Mouse (Mus musculus) ovary, postnatal 36 days (tissue): ENCODE measurements at regions not wholly inside any gene's neighbourhood (a gene's known extent, or its start where the extent isn't known, plus 50 kb on each side); places are given as distances from the start of the nearest gene placed in this dataset.
"Not testable (repeated sequence)": the region's sequence is repeated elsewhere in the genome, so short reads cannot be mapped to it uniquely, and the experiment has no call there.

Experiments
- DNase-seq: peaks from one replicate; pipeline ENCODE4 v3.0.0; 2022; ENCODE audit warnings: low spot score, mixed read lengths

DNA sequence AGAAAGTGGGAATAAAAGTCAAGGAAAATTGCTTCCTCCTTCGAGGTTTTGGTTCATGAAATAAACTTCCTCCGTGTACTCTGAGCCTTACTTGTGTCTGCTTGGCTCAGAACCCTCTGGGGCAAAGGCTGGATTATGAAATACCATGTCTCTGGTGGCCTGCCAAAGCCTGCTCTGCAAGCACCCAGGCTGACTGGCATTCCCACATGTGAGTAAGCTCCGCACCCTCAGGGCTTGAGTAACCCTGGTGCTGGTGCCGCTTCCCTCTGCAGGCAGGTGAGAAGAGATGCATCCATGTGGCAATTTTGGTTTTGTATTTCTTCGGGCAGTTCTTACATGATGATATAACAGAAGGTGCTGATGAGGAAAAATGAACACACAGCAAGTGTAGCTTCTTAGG, 66.0 kb downstream of the Nr2f2 start:
- DNase-seq, result peak; percentile 35

DNA sequence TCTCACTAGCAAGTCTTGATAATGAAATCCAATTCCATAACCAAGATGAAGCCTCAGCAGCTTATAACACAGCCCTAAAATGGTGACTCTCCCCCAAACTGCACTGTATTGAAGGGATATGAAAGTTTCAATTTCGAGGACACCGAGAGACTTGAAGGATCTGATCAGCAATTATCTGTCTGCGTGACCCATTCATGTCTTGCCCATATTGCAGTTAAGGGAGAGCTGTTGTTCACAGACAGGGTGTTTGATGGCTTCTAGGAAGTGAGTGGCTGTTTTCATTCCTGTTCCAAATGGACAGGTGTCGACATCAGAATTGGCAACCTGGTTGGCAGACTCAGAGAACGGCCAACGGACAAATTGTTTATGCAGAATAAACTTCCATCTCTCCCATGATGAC, 75.1 kb downstream of the Nr2f2 start:
- DNase-seq, result no peak

DNA sequence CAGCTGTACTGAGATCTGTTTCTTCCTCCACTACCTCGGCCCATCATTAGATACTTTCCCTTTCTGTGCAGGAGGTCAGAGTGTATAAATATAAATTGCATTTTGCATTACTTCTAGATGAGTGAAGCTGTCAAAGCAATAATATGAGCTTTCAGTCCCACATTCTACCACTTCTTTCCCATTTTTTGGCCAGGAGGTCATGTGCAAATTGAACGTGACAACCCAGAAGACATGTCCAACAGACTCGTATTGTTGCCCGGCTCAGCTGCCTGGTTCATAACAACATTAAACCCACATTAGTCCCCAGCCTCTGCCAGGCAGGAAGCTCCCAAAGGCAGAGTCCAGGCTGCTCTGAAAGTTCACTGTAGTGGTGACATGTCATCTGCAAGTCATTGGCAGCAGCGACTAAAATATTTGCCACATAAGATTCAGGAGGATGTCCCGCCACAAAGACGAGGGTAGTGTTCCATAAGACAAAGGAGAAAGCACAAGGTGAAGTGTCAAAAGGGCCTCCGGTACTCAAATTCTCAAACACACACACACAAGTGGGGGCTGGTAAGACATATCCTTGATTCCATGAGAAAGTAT, 75.7 kb downstream of the Nr2f2 start:
- DNase-seq, result no peak

DNA sequence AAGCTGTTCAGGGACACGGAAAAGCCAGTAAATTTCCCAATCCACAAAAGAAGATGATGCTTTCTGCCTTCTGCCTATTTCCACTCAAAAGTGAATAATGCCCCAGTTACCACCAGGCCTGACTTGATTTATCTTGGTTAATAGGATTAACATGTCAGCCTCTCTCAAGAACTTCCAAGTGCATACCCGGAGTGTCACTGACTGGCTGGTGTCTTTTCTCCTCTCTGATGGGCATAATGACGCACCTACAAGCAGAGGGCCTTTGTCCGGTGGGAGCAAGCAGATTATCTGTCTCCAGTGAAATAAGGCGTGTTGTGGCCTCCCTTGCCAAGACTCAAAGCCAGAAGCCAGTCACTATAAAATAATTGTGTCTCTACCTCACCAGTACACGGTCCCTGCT, 76.3 kb downstream of the Nr2f2 start:
- DNase-seq, result no peak

DNA sequence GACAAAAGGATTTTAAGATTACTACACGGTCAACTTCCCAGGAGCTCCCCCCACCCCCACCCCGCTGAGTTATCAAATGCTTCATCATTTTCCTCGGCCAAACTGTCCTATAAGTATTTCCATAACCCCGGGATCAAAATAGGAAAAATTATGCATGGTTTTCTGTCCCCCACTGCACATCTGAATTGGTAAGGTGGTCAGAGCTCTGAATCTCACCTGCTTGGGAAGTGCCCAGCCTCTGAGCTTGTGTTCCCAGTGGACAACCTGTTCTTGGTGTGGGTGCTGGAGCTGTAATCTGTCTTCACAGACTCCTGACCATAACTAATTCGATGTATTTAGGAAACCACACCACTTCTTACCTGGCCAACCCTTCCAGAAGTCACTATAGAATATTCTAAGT, 77.9 kb downstream of the Nr2f2 start:
- no peak for DNase-seq

DNA sequence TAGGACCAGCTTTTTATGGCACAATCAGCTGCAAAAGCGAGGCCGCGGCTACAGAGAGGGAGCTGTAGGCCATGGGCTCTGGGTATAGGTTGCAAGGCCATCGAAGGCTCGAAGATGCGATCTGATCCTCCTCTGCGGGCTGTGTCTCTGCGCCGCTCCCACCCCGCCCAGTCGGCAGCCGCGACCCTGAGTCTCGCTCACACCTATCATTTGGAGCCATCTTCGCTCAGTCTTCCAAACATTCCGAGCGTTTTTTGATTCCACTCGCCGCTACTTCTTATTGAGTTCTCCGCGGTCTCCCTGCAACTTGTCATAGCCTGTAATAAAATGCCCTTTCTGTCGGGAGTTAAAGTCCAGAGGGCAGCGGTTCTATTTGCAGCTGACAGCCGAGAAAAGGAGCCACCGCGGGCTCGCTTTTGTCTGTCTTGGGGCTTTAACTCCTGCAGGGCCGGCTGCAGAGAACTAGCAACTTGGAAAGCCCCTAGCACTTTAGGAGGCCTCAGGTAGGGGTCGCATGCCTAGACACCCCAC, 78.6 kb downstream of the Nr2f2 start:
- DNase-seq, result peak; percentile 15

DNA sequence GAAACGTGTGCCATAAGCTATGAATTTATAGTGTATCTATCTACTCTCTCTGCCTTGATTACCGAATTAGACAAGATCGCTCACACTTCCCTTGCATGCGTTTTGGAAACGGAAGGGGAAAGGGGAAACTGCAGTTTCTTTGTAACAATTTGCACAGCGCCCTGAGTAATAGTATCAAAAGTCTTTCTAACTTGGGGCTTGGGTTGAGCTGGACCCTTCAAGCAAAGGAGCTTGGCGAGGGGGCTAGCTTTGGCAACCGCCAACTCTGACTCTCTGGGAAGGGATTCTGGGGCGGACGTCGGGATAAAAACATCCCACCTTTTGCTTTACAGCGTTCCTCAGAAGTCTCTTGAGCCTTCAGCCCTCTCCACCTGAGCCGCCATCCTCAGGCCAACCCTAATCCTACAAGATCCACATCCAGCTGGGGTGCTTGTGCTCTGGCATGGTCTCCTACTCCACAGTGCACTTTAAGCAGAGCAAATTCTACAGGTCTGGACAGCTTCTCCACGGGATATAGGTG, 79.6 kb downstream of the Nr2f2 start:
- DNase-seq, result no peak

DNA sequence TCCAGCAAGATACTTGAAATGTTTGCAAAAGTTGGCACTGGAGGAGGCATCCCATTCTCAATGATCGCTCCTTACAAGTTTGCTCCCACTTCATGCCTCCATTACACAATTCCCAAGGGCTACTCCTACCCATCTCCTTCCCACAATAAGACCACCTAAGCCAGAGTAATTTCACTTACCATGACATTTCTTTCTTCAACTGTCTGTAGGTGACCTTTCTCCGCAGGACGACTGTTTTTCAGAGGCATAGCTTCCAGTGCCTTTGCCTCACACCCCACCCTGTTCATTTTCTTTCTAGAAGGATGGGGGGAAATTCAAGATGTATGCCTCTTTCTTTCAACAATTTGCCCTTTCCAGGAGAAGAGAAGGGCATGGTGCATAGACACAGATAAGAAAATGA, 81.2 kb downstream of the Nr2f2 start:
- no peak for DNase-seq

DNA sequence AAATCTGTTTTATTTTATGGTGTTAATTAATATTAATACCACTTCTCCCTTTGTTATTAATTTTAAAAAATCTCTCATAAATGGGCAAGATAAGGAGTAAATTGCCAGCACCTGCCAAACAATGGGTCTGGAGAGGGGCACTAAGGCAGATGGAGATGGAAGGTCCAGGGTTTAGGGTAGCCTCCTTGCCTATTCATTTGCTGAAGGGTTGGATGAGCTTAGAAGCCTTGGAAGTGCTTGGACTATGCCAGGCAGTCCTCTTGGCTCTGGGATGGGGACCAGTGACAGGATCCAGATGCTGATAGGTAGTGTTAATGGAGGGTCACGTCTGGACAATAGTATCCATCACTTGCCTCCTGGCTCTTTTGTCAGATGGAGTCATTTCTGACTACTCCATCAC, 82.7 kb downstream of the Nr2f2 start:
- DNase-seq, result no peak

DNA sequence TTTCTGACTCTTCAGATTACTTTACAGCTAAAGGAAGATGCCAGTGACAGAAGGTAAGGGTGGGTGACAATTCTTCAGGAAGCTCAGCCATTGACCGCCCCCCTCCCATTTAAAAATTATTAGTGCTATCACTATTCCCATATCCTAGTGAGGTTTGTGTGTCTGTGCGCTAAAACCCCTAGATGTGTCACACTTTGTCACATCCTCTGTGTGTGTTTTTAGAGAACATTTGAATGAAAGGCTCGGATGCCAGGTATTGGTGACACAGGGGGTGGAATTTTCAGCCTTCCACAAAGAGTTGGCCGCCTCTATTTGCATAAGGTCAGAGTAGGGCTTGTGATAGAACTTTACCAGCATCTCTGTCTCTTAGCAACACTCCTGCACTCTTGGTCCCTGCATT, 83.4 kb downstream of the Nr2f2 start:
- DNase-seq, result no peak

DNA sequence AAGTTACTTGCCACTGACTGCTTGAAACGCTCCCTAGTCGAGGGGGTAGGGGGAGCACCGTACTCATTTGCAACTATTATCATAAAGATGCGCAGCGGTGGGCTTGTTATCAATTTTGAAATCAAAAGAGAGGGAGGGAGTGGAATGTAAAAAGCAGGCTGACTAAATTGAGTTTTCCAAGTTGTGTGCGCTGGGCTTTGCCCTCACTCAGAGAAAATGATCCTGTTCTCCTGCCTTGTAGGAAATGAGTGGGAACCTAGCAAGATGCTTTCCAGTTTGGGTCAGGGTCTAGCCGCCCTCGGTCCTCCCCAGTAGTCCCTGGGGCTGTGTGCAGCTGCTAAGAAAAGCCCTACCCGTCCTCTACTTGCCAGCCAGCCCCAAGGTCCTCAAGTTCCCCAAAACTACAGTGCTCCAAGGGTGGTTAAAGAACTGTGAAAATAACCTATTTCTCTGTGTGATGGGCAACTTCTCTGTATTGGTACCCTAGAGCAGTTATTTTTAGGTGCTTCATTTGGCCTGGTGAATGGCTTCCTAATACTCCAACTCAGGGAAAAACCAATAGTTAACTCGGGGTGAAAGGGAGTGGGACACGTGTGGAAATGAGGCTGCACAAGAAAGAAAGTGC, 84.5 kb downstream of the Nr2f2 start:
- no peak for DNase-seq

DNA sequence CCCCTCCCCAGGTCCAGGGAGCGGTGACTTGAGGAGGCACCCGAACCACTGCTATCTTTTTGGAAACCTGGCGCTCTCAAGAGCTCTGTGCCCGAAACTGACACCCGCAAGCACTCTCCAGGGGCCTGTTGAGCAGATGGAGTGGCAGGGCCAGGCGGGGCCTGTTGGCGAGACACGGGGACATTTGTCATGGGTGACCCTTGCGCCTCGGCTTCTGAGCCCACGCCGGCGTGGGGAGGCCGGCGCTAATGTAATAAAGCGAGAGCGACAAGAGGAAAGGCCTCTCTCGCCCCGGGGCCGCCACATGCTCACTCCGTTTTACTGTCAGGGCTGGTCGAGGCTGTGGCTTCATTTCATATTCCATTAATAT, 85.2 kb downstream of the Nr2f2 start:
- DNase-seq, result no peak

DNA sequence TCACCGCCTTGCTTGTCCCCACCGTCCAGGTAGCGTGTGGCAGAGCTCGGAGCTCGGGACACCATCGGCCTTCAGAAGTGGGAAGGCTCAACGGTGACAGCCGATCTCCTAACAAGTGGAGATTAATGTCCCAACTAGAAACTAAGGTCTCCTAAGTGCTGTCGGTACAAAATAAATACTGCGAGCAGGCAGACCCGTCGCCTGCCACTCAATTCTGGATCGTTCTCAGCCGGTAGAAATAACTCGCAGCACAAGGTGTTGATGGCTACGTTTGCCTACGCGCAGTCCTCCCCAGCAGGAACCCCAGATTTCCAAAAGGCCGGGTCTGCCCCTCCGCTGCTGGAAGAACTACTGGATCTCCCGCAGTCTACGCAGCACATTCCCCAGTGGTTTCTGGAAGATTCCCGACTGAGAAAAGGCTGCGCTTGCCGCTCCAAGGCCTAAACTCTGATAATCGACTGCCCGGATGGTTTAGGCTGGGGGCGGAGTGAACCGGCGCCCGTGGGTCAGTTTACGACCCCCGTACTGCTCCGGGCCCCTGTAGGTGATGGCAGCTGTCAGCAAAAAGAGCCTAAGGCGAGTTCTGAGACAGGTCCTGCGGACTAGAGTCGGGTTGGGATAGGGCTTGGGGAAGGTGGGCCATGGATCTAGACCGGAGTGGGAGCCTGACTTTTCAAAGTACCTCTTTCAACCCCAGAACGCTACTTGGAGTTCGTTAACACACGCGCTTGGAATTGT, 85.7 kb downstream of the Nr2f2 start:
- DNase-seq, result no peak

DNA sequence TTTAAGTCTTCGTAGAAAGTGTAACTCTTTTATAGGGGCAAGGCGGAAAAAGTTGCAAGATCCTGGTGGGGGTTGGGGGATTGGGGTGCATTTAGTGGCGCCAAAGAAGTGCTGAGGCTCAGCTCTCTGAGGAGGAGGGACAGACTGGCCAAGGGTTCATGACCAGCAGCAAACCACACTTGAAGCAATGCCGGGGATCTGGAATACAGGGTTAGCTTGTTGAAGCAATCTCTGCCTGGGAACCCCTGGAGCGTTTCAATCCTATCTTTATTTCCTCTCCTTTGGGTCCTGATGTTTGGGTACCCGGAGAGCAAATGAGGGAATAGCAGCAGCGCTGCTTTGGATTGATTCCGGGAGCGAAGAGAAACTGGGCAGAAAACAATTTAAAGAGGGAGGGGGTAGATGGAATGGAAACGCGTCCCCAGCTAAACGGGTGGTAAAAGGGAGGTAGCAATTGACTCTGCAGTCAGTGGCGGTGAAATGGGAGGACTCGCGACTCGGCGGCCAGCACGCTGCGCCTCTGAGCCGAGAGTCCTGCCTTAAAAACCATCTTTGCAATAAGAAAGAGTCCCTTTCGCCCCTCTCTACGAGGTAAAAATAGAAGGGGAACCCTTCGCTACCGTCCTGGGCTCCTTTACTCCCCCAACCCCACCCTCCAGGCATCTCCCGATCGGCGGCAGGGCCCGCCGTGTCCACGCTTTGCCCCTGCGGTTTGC, 86.5 kb downstream of the Nr2f2 start:
- no peak for DNase-seq

DNA sequence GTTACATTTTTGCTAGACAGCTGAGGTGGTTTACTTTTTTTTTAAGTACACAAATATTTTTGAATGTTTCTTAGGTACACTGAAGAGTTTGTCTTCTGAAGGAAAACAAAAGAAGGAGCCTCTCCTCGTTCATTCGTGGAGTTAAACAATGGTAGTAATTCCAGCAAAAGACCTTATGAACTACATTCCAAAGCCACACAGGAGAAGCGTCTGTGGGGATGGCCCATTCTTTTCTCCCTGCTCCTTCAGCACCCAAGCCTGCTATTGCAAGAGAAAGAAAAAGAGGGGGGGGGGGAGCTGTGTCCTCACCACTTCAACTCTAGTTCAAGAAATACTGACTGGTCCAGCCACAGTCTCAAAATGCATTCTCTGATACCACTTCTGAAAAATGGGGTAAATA, 87.4 kb downstream of the Nr2f2 start:
- DNase-seq, result no peak

DNA sequence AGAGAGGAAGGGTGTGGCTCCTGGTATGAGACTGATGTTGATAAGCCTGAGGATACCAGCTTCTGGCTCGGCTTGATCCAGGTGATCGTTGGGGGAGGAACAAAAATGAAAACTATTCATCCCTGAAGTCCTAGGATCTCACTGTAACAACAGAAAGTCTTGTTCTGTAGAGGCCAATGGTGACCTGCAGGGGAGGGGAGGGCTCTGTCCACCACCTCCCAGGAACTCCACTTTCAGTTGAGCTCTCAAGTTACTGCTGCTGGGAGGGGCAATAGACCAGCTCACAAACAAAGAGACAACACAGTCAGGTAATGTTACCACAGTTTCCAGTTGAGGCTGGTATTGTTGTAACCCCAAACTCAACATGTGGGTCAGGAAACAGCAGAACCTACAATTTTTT, 90.5 kb downstream of the Nr2f2 start:
- no peak for DNase-seq

DNA sequence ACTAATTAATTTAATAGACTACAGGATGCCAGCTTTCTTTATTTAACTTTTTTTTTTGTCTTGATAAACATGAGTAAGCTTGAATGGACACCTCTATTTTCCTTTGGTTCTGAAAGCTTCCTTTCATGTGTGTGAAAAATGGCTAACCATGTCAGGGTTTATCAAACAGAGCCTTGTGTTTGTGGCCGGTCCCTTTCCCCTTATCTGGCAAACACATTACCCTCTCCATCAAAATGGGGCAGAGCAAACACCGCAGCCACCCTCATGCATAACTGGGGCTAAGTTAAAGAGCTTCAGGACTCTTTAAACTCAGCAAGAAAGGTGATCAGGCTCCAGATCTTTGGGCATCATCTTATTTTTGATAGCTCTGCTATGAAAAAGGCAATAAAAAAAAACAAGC, 92.2 kb downstream of the Nr2f2 start:
- DNase-seq, result no peak

DNA sequence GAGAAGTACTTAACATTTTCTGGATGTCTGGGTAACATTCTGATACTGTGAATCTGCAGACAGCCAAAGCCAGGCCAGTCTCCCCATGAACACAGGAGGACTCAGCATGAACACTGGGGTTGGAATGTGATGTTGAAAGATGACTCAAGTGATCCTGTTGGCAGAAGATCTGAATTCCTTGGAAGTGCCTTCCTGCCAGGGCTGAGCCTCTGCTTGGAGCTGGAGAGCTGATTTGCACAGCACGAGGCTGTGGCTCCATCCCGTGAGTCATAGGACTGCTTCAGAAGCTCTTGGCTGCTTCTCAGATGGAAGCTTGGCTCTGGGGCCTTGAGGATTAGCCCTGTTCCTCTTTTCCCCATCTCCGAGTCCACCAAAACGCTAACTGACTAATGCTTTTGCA, 99.5 kb downstream of the Nr2f2 start:
- peak; percentile 19 for DNase-seq

DNA sequence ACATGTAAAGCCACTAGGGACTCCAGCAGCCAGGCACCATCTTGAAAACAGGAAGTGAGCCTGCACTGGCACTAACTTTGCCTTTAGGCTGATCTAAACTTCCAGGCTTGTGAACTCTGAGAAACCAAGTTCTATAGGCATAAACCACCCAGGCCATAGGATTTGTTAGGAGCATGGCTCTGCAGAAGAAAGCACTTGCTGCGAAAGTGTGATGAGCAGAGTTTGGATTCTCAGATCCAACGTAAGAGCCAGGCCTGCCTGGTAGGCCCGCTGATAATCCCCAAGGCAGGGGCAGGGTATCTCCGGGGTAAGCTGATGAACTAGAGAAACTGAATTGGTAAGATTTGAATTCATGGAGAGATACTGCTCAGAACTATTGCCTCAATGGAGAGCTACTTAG, 109.7 kb downstream of the Nr2f2 start:
- no peak for DNase-seq

DNA sequence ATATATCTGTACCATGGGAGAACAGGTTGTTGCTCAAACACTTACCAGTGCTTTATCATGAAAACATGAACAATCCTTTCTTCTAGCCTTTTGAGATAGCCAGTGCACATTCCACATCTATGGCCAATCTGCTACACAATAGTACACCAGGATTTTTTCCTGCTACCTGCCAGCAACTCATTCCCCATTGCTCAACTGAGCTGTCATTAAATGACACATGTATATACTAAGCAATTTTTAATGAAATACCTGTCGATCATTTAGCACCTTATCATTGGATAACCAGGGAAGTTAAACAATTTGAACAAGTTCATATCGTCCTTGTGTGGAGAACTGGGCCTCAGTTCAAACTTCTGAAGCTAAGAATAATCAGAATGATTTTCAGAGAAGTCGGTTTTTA, 111.5 kb downstream of the Nr2f2 start:
- no peak for DNase-seq

DNA sequence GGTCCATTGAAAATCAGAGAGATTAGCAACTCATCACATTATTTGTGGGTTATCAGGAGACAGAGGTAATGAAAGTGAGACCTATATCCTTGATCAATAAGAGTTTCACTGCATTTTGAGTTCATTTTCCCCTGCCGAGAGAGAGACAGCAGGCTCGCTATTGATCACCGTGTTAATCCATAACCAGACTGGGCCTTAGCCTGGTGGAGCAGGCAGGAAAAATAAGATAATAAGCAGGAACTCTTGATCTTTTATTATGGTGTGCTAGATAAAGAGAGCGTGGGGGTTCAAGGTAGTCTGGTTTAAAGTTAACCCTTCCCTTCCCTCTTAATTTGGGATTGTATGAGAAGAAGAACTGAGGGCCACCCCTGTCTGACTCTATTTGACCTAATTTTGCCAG, 113.3 kb downstream of the Nr2f2 start:
- DNase-seq, result no peak

DNA sequence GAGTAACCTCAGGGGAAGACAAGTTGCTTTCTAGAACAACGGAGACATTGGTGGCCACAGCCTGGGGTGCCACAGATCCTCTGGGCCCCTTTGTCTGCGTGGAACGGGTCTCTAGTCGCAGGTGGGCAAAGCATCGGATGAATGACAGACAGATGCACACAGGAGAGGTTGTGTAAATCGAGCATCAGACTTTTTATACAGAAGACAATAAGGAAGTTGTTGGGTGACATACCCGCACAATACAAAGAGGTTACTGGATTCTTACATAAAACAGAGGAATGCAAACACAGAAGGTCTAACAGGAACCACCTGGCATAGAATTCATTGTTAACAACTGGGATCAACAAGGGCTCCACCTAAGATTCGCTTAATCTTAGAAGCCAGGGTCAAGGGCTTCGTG, 127.5 kb downstream of the Nr2f2 start:
- not testable (repeated sequence) for DNase-seq

DNA sequence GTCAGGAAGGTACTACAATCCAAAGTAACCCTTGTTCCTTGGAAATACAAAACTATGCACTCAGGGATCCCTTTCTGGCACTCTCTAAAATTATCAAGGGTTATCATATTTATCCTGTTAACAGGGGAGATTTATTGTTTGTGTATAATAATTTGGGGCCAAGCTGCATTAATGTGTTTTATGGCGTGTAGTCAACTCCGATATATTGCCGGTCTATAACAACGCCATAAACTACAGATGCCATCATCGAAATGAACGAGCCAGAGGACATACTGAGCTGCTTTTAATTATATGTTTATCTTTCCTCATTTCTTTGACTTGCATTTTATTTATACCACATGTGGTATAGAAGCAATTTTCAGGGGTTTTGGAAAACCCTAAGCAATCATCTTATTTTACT, 147.2 kb downstream of the Nr2f2 start:
- DNase-seq, result no peak
